ENCODE assay signal across 25 mouse cellular contexts in the genomic region with DNA sequence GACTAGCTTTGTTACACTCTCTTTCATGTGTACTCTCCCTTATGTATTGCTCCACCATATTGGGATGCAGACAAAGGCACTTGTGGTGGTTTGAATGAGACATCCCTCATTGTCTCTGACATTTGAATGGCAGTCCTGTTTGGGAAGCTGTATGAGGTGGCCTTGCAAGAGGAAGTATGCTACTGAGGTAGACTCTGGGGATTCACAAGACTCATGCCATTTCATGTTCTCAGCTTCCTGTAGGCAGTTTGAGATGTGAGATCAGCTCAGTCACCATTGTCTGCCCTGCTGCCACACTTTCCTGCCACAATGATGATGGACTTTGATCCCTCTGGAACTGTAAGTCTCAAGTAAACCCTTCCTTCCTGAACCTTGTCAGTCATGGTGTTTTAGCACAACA.
"Had no signal": no experiment of that assay in that cellular context is flagged by ENCODE, and none has a peak within 500 bp of the region (broad histone marks: within the 10 kb centered on the region; RNA-seq: fewer than 3 reads in every experiment).

No protein-coding gene starts in this region.

- H3K27ac ChIP-seq: heart, adult 2 months; heart, embryonic 13.5 days; heart, embryonic 15.5 days; hindbrain, embryonic 13.5 days; hindbrain, embryonic 15.5 days; hindbrain, postnatal 0 days; kidney, embryonic 15.5 days; kidney, postnatal 0 days; limb, embryonic 13.5 days; limb, embryonic 15.5 days had no signal

- ATAC-seq: hindbrain, postnatal 0 days; intestine, embryonic 16.5 days had no signal

- H3K4me2 ChIP-seq: heart, embryonic 11.5 days; heart, embryonic 13.5 days; heart, embryonic 15.5 days; hindbrain, embryonic 13.5 days; hindbrain, embryonic 15.5 days; kidney, embryonic 15.5 days; limb, embryonic 13.5 days; limb, embryonic 15.5 days had no signal

- H3K27me3 ChIP-seq: heart, embryonic 13.5 days; heart, embryonic 15.5 days; hindbrain, embryonic 13.5 days; hindbrain, embryonic 15.5 days; kidney, embryonic 15.5 days; limb, embryonic 13.5 days; limb, embryonic 15.5 days had no signal

- H3K9me3 ChIP-seq: heart, embryonic 15.5 days; hindbrain, embryonic 13.5 days; hindbrain, embryonic 15.5 days; kidney, embryonic 15.5 days; limb, embryonic 13.5 days; limb, embryonic 15.5 days had no signal

- DNase-seq: gastrocnemius, postnatal 14 days; gastrocnemius, postnatal 36 days; heart, adult 11 months; heart, adult 2 months; heart, postnatal 14 days; heart, postnatal 36 days; kidney, adult 11 months; kidney, adult 2 months; kidney, adult 9 months; kidney, postnatal 14 days; kidney, postnatal 36 days; layer of hippocampus, adult 9-11 months; layer of hippocampus, postnatal 36 days; left cerebral cortex, postnatal 4 days had no signal

- H3K36me3 ChIP-seq: heart, embryonic 13.5 days; heart, embryonic 15.5 days; hindbrain, embryonic 13.5 days; hindbrain, embryonic 15.5 days; kidney, embryonic 15.5 days; limb, embryonic 13.5 days; limb, embryonic 15.5 days had no signal

- H3K4me3 ChIP-seq: heart, adult 2 months; heart, embryonic 13.5 days; heart, embryonic 15.5 days; hindbrain, embryonic 13.5 days; hindbrain, embryonic 15.5 days; kidney, embryonic 15.5 days; limb, embryonic 13.5 days; limb, embryonic 15.5 days had no signal

- H3K4me1 ChIP-seq: heart, embryonic 13.5 days; heart, embryonic 15.5 days; hindbrain, embryonic 13.5 days; hindbrain, embryonic 15.5 days; kidney, embryonic 15.5 days; limb, embryonic 13.5 days; limb, embryonic 15.5 days had no signal

- H3K9ac ChIP-seq: heart, embryonic 13.5 days; heart, embryonic 15.5 days; hindbrain, embryonic 13.5 days; hindbrain, embryonic 15.5 days; kidney, embryonic 15.5 days; limb, embryonic 13.5 days; limb, embryonic 15.5 days had no signal
